Mouse (Mus musculus) erythroblast, embryonic 14.5 days (primary cell): ENCODE results near the gene Cd83. TPM values are rescaled to one million over a fixed set of nuclear protein-coding genes. Genes with fewer than 3 reads are reported as not detected.

Experiments used
- H3K27me3 ChIP-seq: 2 replicates; pipeline ENCODE4 v1.6.1; 2012; ENCODE audit warnings: inconsistent platforms; ENCODE audit not compliant: control insufficient read depth
- H3K36me3 ChIP-seq: 2 replicates; pipeline ENCODE4 v1.6.1; 2012; ENCODE audit warnings: mild to moderate bottlenecking, inconsistent platforms; ENCODE audit not compliant: control insufficient read depth
- H3K4me1 ChIP-seq: 2 replicates; pipeline ENCODE4 v1.6.1; 2012; ENCODE audit warnings: inconsistent platforms; ENCODE audit not compliant: control insufficient read depth
- H3K4me3 ChIP-seq: replicated peaks from 2 replicates; pipeline ENCODE3; 2012; ENCODE audit warnings: moderate library complexity, mild to moderate bottlenecking, inconsistent platforms
- H3K9me3 ChIP-seq: 2 replicates; pipeline ENCODE4 v1.6.1; 2012; ENCODE audit warnings: low read length, inconsistent platforms, mixed read lengths; ENCODE audit not compliant: control insufficient read depth
- GATA1 ChIP-seq: IDR thresholded peaks from 2 replicates; pipeline ENCODE4 v1.6.1; 2012; ENCODE audit warnings: low read length, inconsistent platforms, mixed read lengths
- TAL1 ChIP-seq: IDR thresholded peaks from 3 replicates; pipeline ENCODE4 v1.6.1; 2012; ENCODE audit warnings: low read length, inconsistent platforms, mixed read lengths
- polyA plus RNA-seq: library from polyadenylated mRNA; stranded (reverse); fragments of >175 nt; gene quantifications from 2 replicates; pipeline ENCODE4 v1.2.3, GENCODE M21; 2012

Gene Cd83
- polyA plus RNA-seq, 1 experiment, result not detected

- H3K4me1 ChIP-seq, result no peaks in the 10 kb centered on the region
- H3K9me3 ChIP-seq, result no peaks in the 10 kb centered on the region
- no peaks in the 10 kb centered on the region for H3K27me3 ChIP-seq
- no peak overlapping the region for H3K4me3 ChIP-seq
- TF ChIP-seq TAL1 (no peak), GATA1 (no peak)
- H3K36me3 ChIP-seq, result no peaks in the 10 kb centered on the region
Measured at GRCm38 (mm10) chr13:43773020-43773419, 11.6 kb upstream of the Cd83 start.

- no peak for TF ChIP-seq TAL1
- no peaks in the 10 kb centered on the region for H3K27me3 ChIP-seq
- no peak overlapping the region for H3K4me3 ChIP-seq
- no peaks in the 10 kb centered on the region for H3K4me1 ChIP-seq
- no peaks in the 10 kb centered on the region for H3K9me3 ChIP-seq
- H3K36me3 ChIP-seq, result no peaks in the 10 kb centered on the region
Measured at GRCm38 (mm10) chr13:43773965-43774566, 10.5 kb upstream of the Cd83 start.

- Histone ChIP-seq H3K4me1 (no peaks in the 10 kb centered on the region), H3K4me3 (no peak overlapping the region), H3K27me3 (no peaks in the 10 kb centered on the region), H3K9me3 (no peaks in the 10 kb centered on the region), H3K36me3 (no peaks in the 10 kb centered on the region)
- TF ChIP-seq GATA1, result no peak
Measured at GRCm38 (mm10) chr13:43774605-43775426, 9.8 kb upstream of the Cd83 start.

- Histone ChIP-seq H3K9me3 (no peaks in the 10 kb centered on the region), H3K27me3 (no peaks in the 10 kb centered on the region), H3K4me3 (no peak overlapping the region), H3K4me1 (no peaks in the 10 kb centered on the region), H3K36me3 (no peaks in the 10 kb centered on the region)
- TF ChIP-seq GATA1, result no peak
- no peak for TF ChIP-seq TAL1
Measured at GRCm38 (mm10) chr13:43775427-43775733, 9.2 kb upstream of the Cd83 start.

GRCm38 (mm10) chr13:43777321-43778002 is 7.1 kb upstream of the Cd83 start:
- Histone ChIP-seq H3K36me3 (no peaks in the 10 kb centered on the region), H3K9me3 (no peaks in the 10 kb centered on the region), H3K27me3 (no peaks in the 10 kb centered on the region), H3K4me1 (no peaks in the 10 kb centered on the region), H3K4me3 (no peak overlapping the region)
- TF ChIP-seq GATA1 (no peak), TAL1 (no peak)

GRCm38 (mm10) chr13:43778021-43778649 is 6.4 kb upstream of the Cd83 start:
- Histone ChIP-seq H3K36me3 (no peaks in the 10 kb centered on the region), H3K4me3 (no peak overlapping the region), H3K9me3 (no peaks in the 10 kb centered on the region), H3K4me1 (no peaks in the 10 kb centered on the region), H3K27me3 (peaks cover under 1% of the 10 kb centered on the region; the same call in 1 of the 2 replicates)
- TF ChIP-seq TAL1, result no peak

- H3K9me3 ChIP-seq, result no peaks in the 10 kb centered on the region
- peaks cover 2% of the 10 kb centered on the region; the same call in 1 of the 2 replicates for H3K27me3 ChIP-seq
- H3K4me3 ChIP-seq, result no peak overlapping the region
- no peaks in the 10 kb centered on the region for H3K36me3 ChIP-seq
- TF ChIP-seq GATA1 (no peak), TAL1 (no peak)
- H3K4me1 ChIP-seq, result no peaks in the 10 kb centered on the region
Measured at GRCm38 (mm10) chr13:43778971-43779370, 5.6 kb upstream of the Cd83 start.

- Histone ChIP-seq H3K9me3 (no peaks in the 10 kb centered on the region; the same call in 1 of the 2 replicates), H3K27me3 (peaks cover 13% of the 10 kb centered on the region), H3K36me3 (no peaks in the 10 kb centered on the region), H3K4me1 (no peaks in the 10 kb centered on the region), H3K4me3 (no peak overlapping the region)
- no peak for TF ChIP-seq GATA1
- no peak for TF ChIP-seq TAL1
Measured at GRCm38 (mm10) chr13:43780071-43780470, 4.5 kb upstream of the Cd83 start.

GRCm38 (mm10) chr13:43785712-43786072 is 1.1 kb downstream of the Cd83 start:
- H3K36me3 ChIP-seq, result no peaks in the 10 kb centered on the region
- H3K27me3 ChIP-seq, result peaks cover 28% of the 10 kb centered on the region
- no peaks in the 10 kb centered on the region for H3K4me1 ChIP-seq
- TF ChIP-seq GATA1 (no peak), TAL1 (no peak)
- no peak overlapping the region for H3K4me3 ChIP-seq
- no peaks in the 10 kb centered on the region; the same call in 1 of the 2 replicates for H3K9me3 ChIP-seq
